16 mouse cellular contexts compared by ENCODE assay signal in genomic region chr6:86609235-86609634, GRCm38 (mm10). TPM values are rescaled to one million over a fixed set of nuclear protein-coding genes. Genes with fewer than 3 reads are reported as not detected.
DNase-seq lines count a peak whose midpoint lies in the region; ATAC-seq lines count a peak whose summit lies in the region.
"Had no signal": no experiment of that assay in that cellular context is flagged by ENCODE, and none has a peak within 500 bp of the region (broad histone marks: within the 10 kb centered on the region; RNA-seq: fewer than 3 reads in every experiment).

No protein-coding gene starts in this region.

- ATAC-seq in monocyte, adult 5-6 weeks (replicated peaks; ENCODE audit: insufficient number of reproducible peaks, low FRiP score, low TSS enrichment, poor library complexity, severe bottlenecking): peak; percentile 60
- no peak for ATAC-seq in inflammation-experienced regulatory T-cells, adult 6 months
- ATAC-seq: CD4-positive, CD25-positive, alpha-beta regulatory T cell, adult 4 months had no signal

- DNase-seq in lung, postnatal 25 days (ENCODE audit: low spot score): peak; percentile 63
- no peak for DNase-seq in lung, postnatal 10 days
- DNase-seq in induced T-regulatory cell, adult 2 months (ENCODE audit: low read depth): peak; percentile 56
- no peak for DNase-seq in adrenal gland, postnatal 14 days
- DNase-seq in urinary bladder, postnatal 4 days (ENCODE audit: low spot score in 2 of 2): no peak
- DNase-seq: cerebellum, postnatal 10 days; gastrocnemius, postnatal 25 days; heart, postnatal 10 days; kidney, adult 9 months; kidney, postnatal 4 days; spleen, adult 18-20 months; thymus, postnatal 25 days had no signal

RNA-seq across cellular contexts. Expression of gene Asprv1, which starts 18.7 kb away (rescaled TPM):
- total RNA-seq in monocyte, adult 5-6 weeks (2017): 0.29 to 0.96 TPM in 2 of 3 replicates, not detected in the other
- 0.41 TPM in 1 of 2 replicates, not detected in the other for total RNA-seq in adrenal gland, postnatal 14 days (2021)
- under 1 TPM; 0.21 to 0.39 (median 0.38) TPM for polyA plus RNA-seq in inflammation-experienced regulatory T-cells, adult 6 months (2017; shearing (Covaris generic))
- total RNA-seq: gastrocnemius, postnatal 25 days had no signal
- polyA plus RNA-seq: G1E had no signal

RNA-seq across cellular contexts. Expression of gene Mxd1, which starts 59.7 kb away (rescaled TPM):
- 87.4 to 128 TPM (median 90.9 TPM) in 3 replicates for total RNA-seq in monocyte, adult 5-6 weeks (2017)
- total RNA-seq in adrenal gland, postnatal 14 days (2021): 11.0 and 12.3 TPM in 2 replicates
- 10 to 100 TPM; 13.1 to 22.6 (median 13.8) TPM for polyA plus RNA-seq in inflammation-experienced regulatory T-cells, adult 6 months (2017; shearing (Covaris generic))

Comparison
In these comparisons a context has a peak if more than half of its experiments do, and no peak if none do; other contexts are left out.
1. DNase-seq: peak in lung, postnatal 25 days (single experiment) and induced T-regulatory cell, adult 2 months (single experiment); none in lung, postnatal 10 days (single experiment), adrenal gland, postnatal 14 days (single experiment) and urinary bladder, postnatal 4 days (0 of 2).